Mouse (Mus musculus) testis, adult 2 months (tissue): ENCODE measurements around the gene Utp18. TPM values are rescaled to one million over a fixed set of nuclear protein-coding genes. Genes with fewer than 3 reads are reported as not detected.
A peak's percentile ranks its signal among the peaks of the same experiment; 100 is the strongest.

ENCODE experiments used
- H3K27ac ChIP-seq: fragments of 200-500 bp; 2 replicates; pipeline ENCODE4 v1.5.1; 2012; ENCODE audit warnings: low read depth, low read length; ENCODE audit not compliant: control insufficient read depth, insufficient read depth
- H3K27me3 ChIP-seq: fragments of 200-500 bp; 2 replicates; pipeline ENCODE4 v1.6.1; 2012; ENCODE audit warnings: mild to moderate bottlenecking, low read length, moderate library complexity; ENCODE audit not compliant: control insufficient read depth, insufficient read depth
- H3K36me3 ChIP-seq: fragments of 200-500 bp; 2 replicates; pipeline ENCODE4 v1.6.1; 2012; ENCODE audit warnings: mild to moderate bottlenecking, low read length; ENCODE audit not compliant: control insufficient read depth, insufficient read depth
- H3K4me1 ChIP-seq: fragments of 200-500 bp; 2 replicates; pipeline ENCODE4 v1.6.1; 2012; ENCODE audit warnings: low read length; ENCODE audit not compliant: control insufficient read depth, insufficient read depth
- H3K4me3 ChIP-seq: fragments of 200-500 bp; 2 replicates; pipeline ENCODE4 v1.5.1; 2012; ENCODE audit warnings: low read depth, mild to moderate bottlenecking, low read length, moderate library complexity, mixed read lengths; ENCODE audit not compliant: control insufficient read depth
- CTCF ChIP-seq: fragments of 200-500 bp; IDR thresholded peaks from 2 replicates; pipeline ENCODE4 v1.5.1; 2012; ENCODE audit warnings: low read depth, mild to moderate bottlenecking, inconsistent platforms, low read length, moderate library complexity; ENCODE audit not compliant: control insufficient read depth, insufficient read depth, insufficient replicate concordance
- POLR2A ChIP-seq: fragments of 200-500 bp; IDR thresholded peaks from 2 replicates; pipeline ENCODE4 v1.6.1; 2012; ENCODE audit warnings: low read depth, mild to moderate bottlenecking, inconsistent platforms, low read length, moderate library complexity; ENCODE audit not compliant: control insufficient read depth
- polyA plus RNA-seq: library from polyadenylated mRNA; depleted of rRNA; stranded (reverse); fragments of >200 nt; gene quantifications from 2 replicates; pipeline ENCODE4 v1.2.3, GENCODE M21; 2012

Utp18 gene
- polyA plus RNA-seq, 1 experiment: 12.8 TPM

- Histone ChIP-seq H3K27me3 (no peaks in the 10 kb centered on the region), H3K27ac (no peak overlapping the region), H3K4me3 (no peak overlapping the region), H3K4me1 (no peaks in the 10 kb centered on the region), H3K36me3 (no peaks in the 10 kb centered on the region)
- TF ChIP-seq CTCF (no peak), POLR2A (no peak)
These were observed 24.9 kb downstream of the Utp18 start for GRCm38 (mm10) chr11:93860540-93861172.

GRCm38 (mm10) chr11:93856284-93856955 lies 29.1 kb downstream of the Utp18 start:
- Histone ChIP-seq H3K27me3 (no peaks in the 10 kb centered on the region), H3K4me3 (no peak overlapping the region), H3K36me3 (no peaks in the 10 kb centered on the region), H3K27ac (no peak overlapping the region), H3K4me1 (no peaks in the 10 kb centered on the region)
- TF ChIP-seq CTCF: peak; percentile 32; the same call in 1 of the 2 replicates
- no peak for TF ChIP-seq POLR2A

GRCm38 (mm10) chr11:93852546-93852945 lies 33.0 kb downstream of the Utp18 start:
- H3K4me1 ChIP-seq: no peaks in the 10 kb centered on the region
- H3K27ac ChIP-seq: no peak overlapping the region
- H3K4me3 ChIP-seq: no peak overlapping the region
- TF ChIP-seq POLR2A: no peak
- TF ChIP-seq CTCF: no peak
- no peaks in the 10 kb centered on the region for H3K27me3 ChIP-seq
- H3K36me3 ChIP-seq: no peaks in the 10 kb centered on the region

- H3K27ac ChIP-seq: no peak overlapping the region
- no peaks in the 10 kb centered on the region for H3K27me3 ChIP-seq
- H3K36me3 ChIP-seq: no peaks in the 10 kb centered on the region
- H3K4me1 ChIP-seq: no peaks in the 10 kb centered on the region
- TF ChIP-seq CTCF (no peak), POLR2A (no peak)
- H3K4me3 ChIP-seq: no peak overlapping the region
These were observed 38.2 kb downstream of the Utp18 start for GRCm38 (mm10) chr11:93847342-93847741.

- H3K36me3 ChIP-seq: no peaks in the 10 kb centered on the region
- H3K27ac ChIP-seq: no peak overlapping the region
- H3K27me3 ChIP-seq: no peaks in the 10 kb centered on the region
- no peak for TF ChIP-seq CTCF
- TF ChIP-seq POLR2A: no peak
- no peak overlapping the region for H3K4me3 ChIP-seq
- no peaks in the 10 kb centered on the region for H3K4me1 ChIP-seq
These were observed 49.8 kb downstream of the Utp18 start for GRCm38 (mm10) chr11:93835800-93836199.

GRCm38 (mm10) chr11:93829971-93830370 lies 55.6 kb downstream of the Utp18 start:
- Histone ChIP-seq H3K4me3 (no peak overlapping the region), H3K27me3 (no peaks in the 10 kb centered on the region), H3K4me1 (no peaks in the 10 kb centered on the region; the same call in 1 of the 2 replicates), H3K27ac (no peak overlapping the region), H3K36me3 (no peaks in the 10 kb centered on the region)
- TF ChIP-seq POLR2A (no peak), CTCF (no peak)

- H3K27ac ChIP-seq: no peak overlapping the region
- H3K4me3 ChIP-seq: no peak overlapping the region
- no peak for TF ChIP-seq POLR2A
- TF ChIP-seq CTCF: no peak
- no peaks in the 10 kb centered on the region for H3K36me3 ChIP-seq
- H3K4me1 ChIP-seq: no peaks in the 10 kb centered on the region; the same call in 1 of the 2 replicates
- H3K27me3 ChIP-seq: no peaks in the 10 kb centered on the region
These were observed 56.3 kb downstream of the Utp18 start for GRCm38 (mm10) chr11:93829327-93829679.
